Mouse (Mus musculus): ENCODE results near the gene Ppp2r5a. TPM values are rescaled to one million over a fixed set of nuclear protein-coding genes. Genes with fewer than 3 reads are reported as not detected.

Gene Ppp2r5a
- 100 to 1,000 TPM; 318 to 323 TPM for total RNA-seq (2023)

GRCm38 (mm10) chr1:191403074-191403473 lies at the start of gene Ppp2r5a:
Gene Ppp2r5a (minus strand): TSS chr1:191403272.

GRCm38 (mm10) chr1:191325726-191326232 lies 77.3 kb downstream of the Ppp2r5a start, which contains the start of gene Tmem206:
Gene Tmem206 (plus strand): TSS chr1:191325912.

GRCm38 (mm10) chr1:191317591-191318196 lies 85.4 kb downstream of the Ppp2r5a start, which contains the start of gene Nenf:
Gene Nenf (minus strand): TSS chr1:191318194.

Other genes starting within 250 kb of the Ppp2r5a start
- not detected for gene Fam71a, start 238.5 kb downstream of the Ppp2r5a start, total RNA-seq (2023)
- 1 to 10 TPM; 1.7 to 4.8 TPM for gene Atf3, start 185.2 kb downstream of the Ppp2r5a start, total RNA-seq (2023)
- 10 to 100 TPM; 11.7 to 14.7 TPM for gene Nenf, start 85.1 kb downstream of the Ppp2r5a start, total RNA-seq (2023)
- gene Tmem206, start 77.4 kb downstream of the Ppp2r5a start, total RNA-seq (2023), result 10 to 100 TPM in 1 of 2 experiments, 1 to 10 TPM in 1; 8.6 to 10.2 TPM
- gene Dtl, start 172.3 kb upstream of the Ppp2r5a start, total RNA-seq (2023), result 1 to 10 TPM; 9.2 to 9.5 TPM
- 10 to 100 TPM; 50.4 to 53.4 TPM for gene Ints7, start 172.4 kb upstream of the Ppp2r5a start, total RNA-seq (2023)

Measured in T-cell, adult 66 days (primary cell).